Mouse (Mus musculus) liver, postnatal 0 days (tissue): ENCODE data around the gene Echdc3.

ENCODE experiments used
- CTCF ChIP-seq: sonication (generic); IDR thresholded peaks from 2 replicates; pipeline ENCODE4 v1.5.1; 2016; ENCODE audit warnings: antibody characterized with exemption, low read depth
- EP300 ChIP-seq: IDR thresholded peaks from 2 replicates; pipeline ENCODE4 v1.6.1; 2016; ENCODE audit warnings: antibody characterized with exemption, low read depth, mild to moderate bottlenecking

DNA sequence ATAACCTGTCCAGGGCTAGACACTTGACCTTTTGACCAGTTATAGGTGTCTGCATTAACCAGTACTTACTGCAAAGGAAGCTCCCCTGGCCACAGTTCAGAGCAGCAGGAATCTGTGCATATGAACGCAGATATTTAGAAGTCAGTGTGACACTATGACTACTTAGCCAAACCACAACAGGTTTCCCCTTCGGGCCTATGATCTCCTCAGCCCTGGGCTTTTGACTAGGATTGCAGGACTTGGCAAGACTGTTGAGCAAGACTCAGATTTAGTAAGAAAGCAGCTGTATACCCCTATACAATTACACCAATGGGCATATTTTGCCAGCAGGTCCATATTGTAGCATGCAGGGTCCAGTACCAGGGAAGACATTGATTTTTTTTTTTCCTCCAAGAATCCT lies 44.3 kb downstream of the Echdc3 start:
- TF ChIP-seq EP300 (no peak), CTCF (no peak)
